Mouse (Mus musculus) liver, adult 2 months (tissue): ENCODE measurements around the gene Garnl3. TPM values are rescaled to one million over a fixed set of nuclear protein-coding genes. Genes with fewer than 3 reads are reported as not detected.

Experiments used
- DNase-seq: peaks from one replicate; pipeline ENCODE4 v3.0.0-alpha.2; 2011; ENCODE audit warnings: low read depth, low spot score; ENCODE audit errors: extremely low read depth
- H3K27ac ChIP-seq: fragments of 200-500 bp; replicated peaks from 2 replicates; pipeline ENCODE4 v1.5.1; 2012; ENCODE audit warnings: low read depth, mild to moderate bottlenecking, control low read depth, inconsistent platforms, low read length; ENCODE audit not compliant: insufficient read depth
- H3K27me3 ChIP-seq: fragments of 200-500 bp; 2 replicates; pipeline ENCODE4 v1.6.1; 2012; ENCODE audit warnings: mild to moderate bottlenecking, moderate library complexity, low read length, inconsistent platforms; ENCODE audit not compliant: control insufficient read depth, insufficient read depth
- H3K36me3 ChIP-seq: fragments of 200-500 bp; 2 replicates; pipeline ENCODE4 v1.6.1; 2012; ENCODE audit warnings: low read length, inconsistent platforms; ENCODE audit not compliant: control insufficient read depth, insufficient read depth
- H3K4me1 ChIP-seq: fragments of 200-500 bp; 2 replicates; pipeline ENCODE4 v1.6.1; 2011; ENCODE audit warnings: low read length; ENCODE audit not compliant: control insufficient read depth, insufficient read depth
- H3K4me3 ChIP-seq: fragments of 200-500 bp; 2 replicates; pipeline ENCODE4 v1.5.1; 2011; ENCODE audit warnings: low read depth, mild to moderate bottlenecking, control low read depth, low read length, moderate library complexity; ENCODE audit not compliant: insufficient read depth
- H3K79me2 ChIP-seq: fragments of 200-500 bp; 2 replicates; pipeline ENCODE4 v1.6.1; 2012; ENCODE audit warnings: inconsistent platforms, mild to moderate bottlenecking, low read length, moderate library complexity; ENCODE audit not compliant: control insufficient read depth, insufficient read depth
- H3K9ac ChIP-seq: fragments of 200-500 bp; 2 replicates; pipeline ENCODE4 v1.6.1; 2012; ENCODE audit warnings: low read depth, mild to moderate bottlenecking, control low read depth, inconsistent platforms, low read length
- CTCF ChIP-seq: fragments of 200-500 bp; IDR thresholded peaks from 2 replicates; pipeline ENCODE4 v1.5.1; 2011; ENCODE audit warnings: low read depth, low read length, control low read depth
- POLR2A ChIP-seq: fragments of 200-500 bp; IDR thresholded peaks from 2 replicates; pipeline ENCODE4 v1.6.1; 2011; ENCODE audit warnings: low read length, control low read depth; ENCODE audit not compliant: insufficient read depth; ENCODE audit errors: extremely low read depth
- WGBS: fragments of 180-500 bp; shearing (Covaris S2); methylation state at CpG from one replicate; pipeline ENCODE4 v1.1.7; 2018; 5-methylcytosine and 5-hydroxymethylcytosine counted together
- polyA plus RNA-seq: library from polyadenylated mRNA; depleted of rRNA; stranded (reverse); fragments of >200 nt; gene quantifications from 2 replicates; pipeline ENCODE4 v1.2.3, GENCODE M21; 2012
- total RNA-seq: library from RNA; depleted of rRNA; stranded (reverse); fragments of >200 nt; gene quantifications from 2 replicates; pipeline ENCODE4 v1.2.3, GENCODE M21; 2014

The Garnl3 gene
- total and polyA plus RNA-seq, 2 experiments = 0.11 to 0.28 TPM

DNA sequence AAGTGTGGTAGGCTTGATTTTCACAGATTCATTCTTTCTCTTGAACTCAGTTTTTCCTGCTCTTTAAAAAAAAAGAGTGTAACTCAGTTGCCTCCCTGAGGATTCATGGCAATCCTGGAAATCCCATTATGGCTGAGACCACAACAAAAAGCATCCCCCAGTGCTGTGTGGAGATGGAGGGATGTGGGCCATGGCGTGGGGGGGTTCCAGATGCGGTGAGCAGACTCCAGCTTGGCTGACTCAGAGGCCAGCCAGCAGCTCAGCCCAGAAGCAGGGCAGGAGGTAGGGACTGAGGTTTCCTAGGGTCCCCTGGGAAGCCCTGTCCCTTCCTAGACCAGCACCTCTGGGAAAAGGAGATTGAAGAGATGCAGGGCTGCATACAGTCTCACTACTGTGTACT lies 45.5 kb upstream of the Garnl3 start:
- DNase-seq = no peak
- WGBS = 93% methylated on average over 2 of the region's 2 CpGs
- TF ChIP-seq CTCF = no peak
- no peak for TF ChIP-seq POLR2A

DNA sequence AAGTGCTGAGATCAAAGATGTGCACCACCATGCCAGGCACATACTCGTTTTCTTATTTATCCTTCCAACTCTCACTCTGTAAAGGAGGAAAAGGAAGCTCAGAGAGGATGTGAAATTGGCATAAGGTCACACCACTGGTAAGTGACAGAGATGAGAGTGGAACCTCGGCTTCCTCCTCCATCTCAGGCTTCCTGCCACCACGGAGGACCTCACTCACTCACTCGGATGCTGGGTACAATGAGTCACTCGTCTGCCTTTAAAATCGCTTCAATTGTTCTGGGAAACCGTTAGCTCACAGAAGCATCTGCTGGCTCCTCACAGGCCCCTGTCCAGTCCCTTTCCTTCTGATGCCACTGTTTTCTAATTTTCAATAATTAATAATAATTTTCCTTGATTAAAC lies 45.1 kb upstream of the Garnl3 start:
- H3K4me3 ChIP-seq = no peak overlapping the region
- WGBS = 68% methylated on average over 7 of the region's 7 CpGs
- no peaks in the 10 kb centered on the region for H3K27me3 ChIP-seq
- H3K36me3 ChIP-seq = no peaks in the 10 kb centered on the region
- no peak overlapping the region for H3K27ac ChIP-seq
- DNase-seq = no peak
- no peaks in the 10 kb centered on the region for H3K79me2 ChIP-seq
- TF ChIP-seq POLR2A = no peak
- no peak for TF ChIP-seq CTCF
- peaks cover 9% of the 10 kb centered on the region for H3K4me1 ChIP-seq
- no peak overlapping the region for H3K9ac ChIP-seq

More for the DNA sequence above, 45.5 kb upstream of the Garnl3 start:
- Histone ChIP-seq H3K27me3 (no peaks in the 10 kb centered on the region), H3K36me3 (no peaks in the 10 kb centered on the region), H3K4me3 (no peak overlapping the region), H3K9ac (no peak overlapping the region), H3K27ac (no peak overlapping the region), H3K79me2 (no peaks in the 10 kb centered on the region), H3K4me1 (peaks cover 9% of the 10 kb centered on the region)

DNA sequence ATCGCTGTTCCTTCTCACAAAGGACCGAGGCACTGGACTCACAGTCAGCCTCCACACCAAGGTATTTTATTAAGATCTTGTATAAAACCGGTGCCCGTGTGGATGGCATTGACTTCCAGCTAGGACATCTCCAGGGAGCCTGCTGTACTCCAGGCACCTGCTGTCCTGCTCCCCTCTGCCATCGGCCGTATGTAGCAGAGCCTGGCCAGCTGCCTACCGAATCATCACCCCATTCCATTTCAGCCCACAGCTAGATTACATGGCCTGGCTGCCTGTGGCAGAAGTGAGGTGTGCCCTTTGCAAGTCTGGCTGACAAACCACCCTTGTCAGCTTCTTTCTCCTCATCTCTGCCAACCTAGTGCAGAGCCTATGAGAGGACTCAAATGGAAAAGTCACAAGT lies 42.2 kb upstream of the Garnl3 start:
- H3K9ac ChIP-seq = no peak overlapping the region
- H3K36me3 ChIP-seq = no peaks in the 10 kb centered on the region
- no peak overlapping the region for H3K4me3 ChIP-seq
- no peaks in the 10 kb centered on the region for H3K27me3 ChIP-seq
- TF ChIP-seq CTCF (no peak), POLR2A (no peak)
- no peak overlapping the region for H3K27ac ChIP-seq
- DNase-seq = no peak
- peaks cover 9% of the 10 kb centered on the region for H3K4me1 ChIP-seq
- 96% methylated on average over 7 of the region's 7 CpGs for WGBS
- no peaks in the 10 kb centered on the region for H3K79me2 ChIP-seq

DNA sequence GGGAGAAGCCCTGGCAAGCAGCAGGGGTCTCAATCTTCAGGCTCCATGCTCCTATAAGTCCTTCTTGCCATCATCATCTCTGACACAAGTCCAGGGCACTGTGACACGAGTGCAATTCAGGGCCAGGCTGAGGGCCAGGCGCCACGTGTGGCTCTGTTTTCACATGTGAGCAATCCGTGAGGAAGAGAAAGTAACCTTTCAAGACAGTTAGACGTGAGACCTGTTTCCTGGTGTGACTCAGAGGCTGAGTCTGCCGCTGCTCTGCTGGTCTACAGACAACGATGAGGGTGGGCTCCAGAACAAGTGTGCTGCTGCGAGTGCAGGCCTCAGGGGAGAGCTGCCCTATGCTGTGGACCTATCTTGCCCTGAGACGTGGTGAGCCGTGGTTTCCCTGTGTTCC lies 41.7 kb upstream of the Garnl3 start:
- TF ChIP-seq CTCF (no peak), POLR2A (no peak)
- Histone ChIP-seq H3K9ac (no peak overlapping the region), H3K27ac (no peak overlapping the region), H3K36me3 (no peaks in the 10 kb centered on the region), H3K27me3 (no peaks in the 10 kb centered on the region), H3K4me1 (peaks cover 4% of the 10 kb centered on the region), H3K79me2 (no peaks in the 10 kb centered on the region), H3K4me3 (no peak overlapping the region)
- DNase-seq = no peak
- WGBS = 85% methylated on average over 10 of the region's 10 CpGs

DNA sequence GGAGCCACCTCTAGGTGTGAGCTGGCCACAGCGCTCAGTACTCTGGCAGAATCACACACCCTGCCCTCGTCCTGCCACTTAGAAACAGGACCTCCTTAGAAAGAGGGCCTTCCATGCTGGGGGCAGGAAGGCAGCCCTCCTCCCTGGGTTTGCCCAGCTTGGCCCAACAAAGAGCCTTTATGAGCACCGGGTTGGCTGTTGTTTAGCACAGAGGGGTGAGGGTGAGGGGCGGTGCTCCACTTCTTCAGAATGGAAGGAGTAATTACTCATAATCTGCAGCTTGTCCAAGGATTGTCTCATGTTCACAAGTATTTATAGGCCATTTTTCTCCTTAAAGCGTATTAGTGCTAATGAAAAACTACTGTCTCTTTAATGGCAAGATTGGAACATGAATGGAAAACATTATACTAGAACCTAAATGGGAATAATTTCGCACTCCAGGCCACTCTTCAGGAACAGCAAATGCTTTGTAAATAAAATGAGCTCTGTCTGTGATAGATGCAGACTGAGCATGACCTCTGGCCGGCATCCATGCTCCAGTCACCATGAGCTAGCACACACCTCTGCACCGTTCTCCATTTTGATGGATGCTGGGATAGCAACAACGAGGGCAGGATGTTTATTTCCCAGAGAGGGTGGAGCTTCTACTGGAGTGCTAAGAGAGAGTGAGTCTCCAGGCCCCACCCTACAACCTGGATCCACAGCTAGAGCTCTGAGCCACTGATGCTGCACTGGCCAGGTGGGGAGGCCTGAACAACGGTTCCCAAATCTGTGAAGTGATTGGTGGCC lies 39.5 kb upstream of the Garnl3 start:
- H3K4me3 ChIP-seq = no peak overlapping the region
- no peaks in the 10 kb centered on the region for H3K27me3 ChIP-seq
- DNase-seq = no peak
- 88% methylated on average over 10 of the region's 10 CpGs for WGBS
- no peaks in the 10 kb centered on the region for H3K4me1 ChIP-seq
- no peaks in the 10 kb centered on the region for H3K79me2 ChIP-seq
- no peak overlapping the region for H3K9ac ChIP-seq
- TF ChIP-seq CTCF = no peak
- TF ChIP-seq POLR2A = no peak
- no peaks in the 10 kb centered on the region for H3K36me3 ChIP-seq
- H3K27ac ChIP-seq = no peak overlapping the region

DNA sequence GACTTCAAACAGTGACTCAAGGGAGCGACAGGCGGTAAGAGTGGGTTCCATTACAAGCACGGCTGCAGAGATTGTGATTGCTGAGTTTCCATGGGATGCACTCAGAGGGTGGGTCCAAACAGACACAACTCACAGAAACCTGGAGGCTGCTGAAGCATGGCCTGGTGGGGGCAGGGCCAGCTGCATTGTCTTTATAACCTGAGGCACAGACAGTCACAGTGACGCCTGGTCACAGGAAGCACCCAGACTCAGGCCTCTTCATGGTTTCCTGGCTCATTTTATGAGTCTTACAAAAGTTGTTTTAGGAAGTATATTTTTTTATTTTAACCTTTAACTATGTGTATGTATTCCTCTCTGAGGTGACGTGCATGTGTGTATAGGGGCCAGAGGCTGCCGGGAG lies 38.0 kb upstream of the Garnl3 start:
- 93% methylated on average over 6 of the region's 6 CpGs for WGBS
- no peaks in the 10 kb centered on the region for H3K4me1 ChIP-seq

More for the DNA sequence above, 38.0 kb upstream of the Garnl3 start:
- DNase-seq = no peak
- H3K9ac ChIP-seq = no peak overlapping the region
- no peak overlapping the region for H3K4me3 ChIP-seq
- H3K36me3 ChIP-seq = no peaks in the 10 kb centered on the region
- no peaks in the 10 kb centered on the region for H3K79me2 ChIP-seq
- H3K27me3 ChIP-seq = no peaks in the 10 kb centered on the region
- TF ChIP-seq CTCF = no peak
- no peak for TF ChIP-seq POLR2A
- no peak overlapping the region for H3K27ac ChIP-seq
